Mouse (Mus musculus) embryonic fibroblast, embryonic 13.5 days (primary cell): ENCODE results near the gene D6Ertd527e.

Experiments
- CTCF ChIP-seq: IDR thresholded peaks from 2 replicates; pipeline ENCODE4 v1.5.1; 2011; ENCODE audit warnings: mild to moderate bottlenecking, control low read depth, low read length, moderate library complexity, borderline replicate concordance; ENCODE audit not compliant: insufficient read depth
- POLR2A ChIP-seq: IDR thresholded peaks from 2 replicates; pipeline ENCODE4 v1.6.1; 2011; ENCODE audit warnings: low read depth, mild to moderate bottlenecking, control low read depth, low read length, moderate library complexity

DNA sequence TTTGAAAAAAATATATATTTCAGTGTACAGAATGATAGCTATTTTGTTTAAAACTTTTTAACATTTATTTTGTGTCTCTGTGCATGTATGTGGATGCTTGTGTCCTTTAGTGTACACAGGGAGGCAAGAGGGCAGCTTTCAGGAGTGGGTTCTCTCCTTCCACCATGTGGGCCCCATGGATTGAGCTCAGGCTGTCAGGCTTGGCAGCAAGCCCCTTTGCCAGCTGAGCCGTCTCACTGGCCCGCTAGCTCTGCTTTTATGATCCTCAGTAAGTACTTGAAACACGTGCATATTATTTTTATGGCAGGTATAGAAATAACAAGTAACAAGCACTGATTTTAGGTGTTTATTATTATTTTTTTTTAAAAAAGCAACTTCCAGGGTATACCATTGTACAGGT is 29.0 kb downstream of the D6Ertd527e start:
- no peak for TF ChIP-seq POLR2A
- TF ChIP-seq CTCF = no peak
